Mouse (Mus musculus) CD8-positive naive resting alpha-beta T cell, adult 57 days (primary cell): ENCODE measurements around the gene Ubxn4. TPM values are rescaled to one million over a fixed set of nuclear protein-coding genes. Genes with fewer than 3 reads are reported as not detected.

Experiments
- total RNA-seq: library from RNA; stranded (reverse); gene quantifications from one replicate; pipeline ENCODE4 v1.2.4, GENCODE M21; 2023

Ubxn4 gene
- total RNA-seq = 93.3 TPM

DNA sequence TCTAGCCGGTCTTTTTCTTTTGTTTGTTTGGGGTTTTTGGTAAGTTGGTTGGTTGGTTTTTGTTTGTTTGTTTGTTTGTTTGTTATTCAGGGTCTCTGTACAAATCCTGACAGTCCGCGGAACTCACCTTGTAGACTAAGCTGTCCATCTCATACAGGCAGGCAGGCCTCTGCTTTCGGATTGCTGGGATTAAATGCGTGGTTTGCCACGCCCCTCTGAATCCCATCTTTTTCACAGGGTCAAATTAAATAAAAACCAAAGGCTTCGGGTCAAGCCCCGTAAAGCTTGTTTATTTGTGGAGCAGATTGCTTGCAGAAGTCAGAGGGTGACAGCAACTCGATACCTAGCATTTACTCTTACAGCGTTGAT is at the start of gene Ubxn4:
TSS of gene Ubxn4 (plus strand) at position 338 of the 369 bp plus-strand sequence.

DNA sequence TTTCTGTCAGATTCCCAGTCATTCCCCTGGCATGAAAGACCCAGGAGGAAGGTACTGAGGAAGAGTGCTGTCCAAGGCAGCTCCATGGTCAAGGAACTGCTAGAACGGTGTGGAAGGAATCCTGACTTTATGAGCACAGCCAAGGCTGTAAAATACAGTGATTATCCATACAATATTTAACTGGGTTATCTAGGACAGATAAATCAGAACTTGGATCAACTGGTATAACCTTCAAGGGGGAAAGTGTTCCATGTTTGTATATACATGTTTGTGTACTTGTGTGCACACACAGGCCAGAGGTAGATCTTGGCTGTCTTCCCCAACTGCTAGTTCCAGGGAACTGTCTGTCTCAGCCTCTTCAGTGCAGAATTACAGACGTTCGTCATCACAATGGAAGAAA is 84.5 kb downstream of the Ubxn4 start, which contains the start of gene Lct:
TSS of gene Lct (minus strand) at position 101 of the 400 bp plus-strand sequence.

Other genes with a start within 250 kb of the Ubxn4 start
- gene Zranb3, start 140.9 kb upstream of the Ubxn4 start, total RNA-seq = 6.7 TPM
- gene R3hdm1, start 140.7 kb upstream of the Ubxn4 start, total RNA-seq = 106 TPM
- 0.37 TPM for gene Lct, start 84.4 kb downstream of the Ubxn4 start, total RNA-seq
- 52.0 TPM for gene Mcm6, start 115.7 kb downstream of the Ubxn4 start, total RNA-seq
- gene Dars, start 173.4 kb downstream of the Ubxn4 start, total RNA-seq = 60.9 TPM